Mouse (Mus musculus) embryo, embryonic 9.5 days (tissue): Measurements from ENCODE around the gene Map3k9.

ENCODE experiments used
- DNase-seq: peaks from one replicate; pipeline ENCODE4 v3.0.0-alpha.2; 2017; ENCODE audit errors: extremely low spot score

The Map3k9 gene

DNA sequence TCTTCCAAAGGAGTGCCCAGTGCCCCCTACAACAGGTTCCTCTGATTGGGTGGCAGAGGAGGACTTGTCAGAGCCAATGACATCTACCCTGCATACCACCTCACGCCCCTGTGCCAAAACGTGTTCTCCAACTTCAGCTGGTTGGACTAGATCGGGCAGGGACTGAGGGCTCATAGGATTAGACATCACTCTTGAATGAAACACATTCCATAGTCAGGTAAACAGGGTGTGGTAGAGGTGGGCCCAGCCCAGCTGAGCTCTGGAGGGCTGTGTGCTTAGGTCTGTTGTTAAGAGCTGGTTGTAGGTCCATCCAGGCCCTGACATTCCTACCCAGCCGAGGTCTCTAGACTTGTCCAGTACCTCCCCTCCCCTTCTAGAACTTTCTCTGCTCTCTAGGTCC, 68.4 kb downstream of the Map3k9 start:
- no peak for DNase-seq

DNA sequence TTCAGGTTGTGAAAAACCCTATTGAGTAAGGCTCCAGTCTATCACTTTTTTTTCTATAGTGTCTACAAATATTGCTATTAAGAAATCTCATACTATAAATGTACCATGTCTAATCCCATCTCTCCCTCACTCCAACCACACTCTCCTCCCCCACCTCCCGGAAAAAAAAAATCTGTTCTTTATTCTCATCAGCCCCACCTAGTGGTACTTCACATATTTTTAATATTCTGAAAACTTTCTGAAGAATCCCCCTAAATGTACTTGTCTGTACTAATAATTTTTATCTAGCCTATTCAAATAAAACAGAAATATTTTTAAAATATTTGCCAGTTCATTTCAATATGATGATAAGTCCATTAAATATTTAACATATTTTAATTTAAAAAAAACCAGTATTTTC, 78.1 kb downstream of the Map3k9 start:
- no peak for DNase-seq

DNA sequence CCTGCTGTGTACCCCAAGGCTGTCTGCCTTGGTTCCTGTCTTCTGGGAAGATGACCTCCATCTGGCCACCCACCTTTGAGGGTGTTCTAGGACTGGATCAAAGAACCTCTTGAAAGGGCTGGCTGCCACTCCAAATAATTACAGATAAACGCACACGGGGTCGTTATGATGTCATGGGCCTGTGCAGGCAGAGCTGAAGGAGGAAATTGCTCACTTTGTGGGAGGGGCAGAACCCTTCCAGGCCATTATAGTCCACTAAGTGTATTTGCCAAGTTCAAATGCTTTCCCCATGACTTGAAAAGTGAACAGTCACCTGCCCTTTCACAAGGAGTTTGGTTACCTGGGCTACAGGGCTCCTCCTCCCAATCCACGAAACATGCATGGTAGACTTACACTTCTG, 83.0 kb downstream of the Map3k9 start:
- no peak for DNase-seq

DNA sequence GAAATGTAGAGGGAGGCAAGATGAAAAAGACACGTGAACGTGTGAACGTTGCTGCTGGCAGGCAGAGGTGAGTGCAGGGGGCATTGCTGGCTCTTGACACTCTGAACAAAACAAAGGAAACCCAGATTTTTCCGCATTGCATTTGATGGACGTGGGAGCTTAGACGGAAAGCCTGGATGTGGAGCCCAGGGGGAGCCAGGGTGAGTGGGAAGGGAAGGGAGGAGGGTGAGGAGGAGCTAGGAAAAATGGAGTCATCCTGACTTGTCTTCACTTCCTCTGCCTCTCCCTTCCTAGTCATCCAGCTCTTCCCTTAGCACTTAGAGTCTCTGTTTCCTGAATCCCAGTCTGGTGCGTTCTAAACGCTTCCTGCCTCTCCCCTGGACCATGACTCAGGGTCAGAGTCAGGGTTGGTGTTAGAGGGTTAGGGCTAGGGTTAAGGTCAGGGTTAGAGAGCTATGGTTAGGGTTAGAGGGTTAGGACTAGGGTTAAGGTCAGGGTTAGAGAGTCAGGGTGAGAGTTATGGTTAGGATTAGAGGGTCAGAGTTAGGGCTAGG, 89.7 kb downstream of the Map3k9 start:
- no peak for DNase-seq

DNA sequence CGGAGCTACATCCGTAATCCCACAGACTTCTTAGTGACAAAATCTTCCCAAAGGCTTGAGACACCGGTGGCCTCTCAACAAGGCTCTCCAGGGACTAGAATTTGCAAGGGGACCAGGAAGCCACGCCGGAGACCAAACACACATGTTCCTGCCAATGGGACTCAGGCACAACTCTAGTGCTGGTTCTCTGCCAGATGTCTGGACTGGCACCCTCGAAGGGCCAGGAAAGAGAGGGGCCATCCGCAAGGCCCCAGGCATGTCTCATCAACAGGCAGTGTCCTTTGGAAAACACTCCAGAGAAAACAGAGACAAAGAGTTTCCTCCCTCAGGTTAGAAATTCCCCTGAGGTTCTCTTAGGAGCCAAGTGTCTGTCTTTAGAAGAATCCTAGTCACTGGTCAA, 90.2 kb downstream of the Map3k9 start:
- no peak for DNase-seq

DNA sequence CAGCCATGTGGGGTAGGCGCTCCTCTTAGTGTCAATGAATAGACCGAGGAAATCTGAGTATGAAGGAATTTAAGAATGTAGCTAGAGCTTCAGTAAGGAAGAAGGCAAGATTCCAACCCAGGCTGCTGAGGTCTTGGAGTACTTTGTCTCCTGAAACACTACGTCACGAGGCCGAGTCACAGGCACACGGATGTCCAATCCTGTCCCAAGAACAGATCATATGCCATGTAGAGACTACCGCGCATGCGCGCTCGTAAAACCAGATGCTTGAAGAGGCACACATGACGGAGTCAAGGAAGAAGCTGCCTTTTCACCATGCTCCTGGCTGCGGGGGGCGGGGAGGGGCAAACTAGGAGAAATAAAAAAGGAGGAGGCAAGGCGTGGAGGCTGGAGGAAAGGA, 90.9 kb downstream of the Map3k9 start:
- DNase-seq, result no peak

DNA sequence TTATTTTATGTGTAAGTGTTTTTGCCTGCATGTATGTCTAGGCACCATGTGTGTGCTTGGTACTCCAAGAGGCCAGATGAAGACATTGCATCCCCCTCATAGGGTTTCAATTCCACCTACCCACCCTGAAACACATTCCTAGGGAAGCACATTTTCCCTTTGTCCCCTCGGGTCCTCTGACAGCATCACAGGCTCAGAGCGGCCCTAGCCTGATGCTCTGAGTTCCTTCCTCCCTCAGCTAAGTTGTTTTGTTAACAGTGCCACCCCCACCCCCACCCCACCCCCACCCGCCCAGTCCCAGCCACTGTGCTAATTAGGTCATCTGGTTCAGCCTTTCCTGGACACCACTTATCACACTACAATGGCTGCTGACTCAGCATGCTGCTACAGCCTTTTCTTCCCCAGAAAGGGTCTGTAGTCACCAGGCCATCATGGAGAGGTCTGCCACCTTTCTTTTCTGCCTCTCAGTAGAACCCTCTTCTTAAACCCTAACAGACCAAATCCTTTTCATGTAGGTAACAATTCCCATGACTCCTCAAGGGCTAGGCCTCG, 91.4 kb downstream of the Map3k9 start:
- no peak for DNase-seq

DNA sequence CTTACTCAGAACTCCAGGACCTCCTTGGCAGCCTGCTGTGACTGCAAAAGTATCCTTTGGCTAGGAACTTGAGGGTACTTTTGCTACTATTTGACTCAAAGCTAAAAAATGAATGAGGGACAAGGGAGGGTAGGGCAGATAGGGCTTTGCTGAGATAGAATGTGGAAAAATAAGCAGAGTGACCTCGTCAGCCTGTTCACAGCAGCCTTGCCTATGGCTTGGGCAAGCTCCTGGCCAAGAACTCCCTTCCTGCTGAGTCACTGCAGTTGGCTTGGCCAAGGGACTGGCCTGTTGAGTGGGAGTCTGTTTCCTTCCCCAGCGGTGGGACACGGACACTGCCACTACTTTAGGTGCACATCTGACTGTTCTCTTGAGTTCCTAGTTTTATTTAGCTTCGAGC, 92.4 kb downstream of the Map3k9 start:
- no peak for DNase-seq

DNA sequence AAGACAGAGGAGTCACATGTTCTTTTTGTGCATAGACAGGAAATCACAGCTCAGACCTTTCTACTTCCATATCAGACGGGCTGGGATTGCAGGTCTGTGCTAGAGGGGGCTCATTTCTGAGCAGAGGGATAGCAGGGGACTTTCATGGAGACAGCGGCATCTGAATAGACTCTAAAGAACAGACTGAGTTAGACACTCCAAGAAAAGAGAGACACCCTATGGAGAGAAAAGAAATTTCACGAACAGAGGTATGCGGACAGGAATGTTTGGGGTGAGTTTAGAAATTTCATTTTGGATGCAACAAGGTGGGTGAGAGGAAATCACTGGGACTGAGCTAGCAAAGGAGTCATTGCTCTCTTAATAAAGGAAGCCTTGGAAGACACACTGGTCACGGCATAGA, 93.1 kb downstream of the Map3k9 start:
- no peak for DNase-seq

DNA sequence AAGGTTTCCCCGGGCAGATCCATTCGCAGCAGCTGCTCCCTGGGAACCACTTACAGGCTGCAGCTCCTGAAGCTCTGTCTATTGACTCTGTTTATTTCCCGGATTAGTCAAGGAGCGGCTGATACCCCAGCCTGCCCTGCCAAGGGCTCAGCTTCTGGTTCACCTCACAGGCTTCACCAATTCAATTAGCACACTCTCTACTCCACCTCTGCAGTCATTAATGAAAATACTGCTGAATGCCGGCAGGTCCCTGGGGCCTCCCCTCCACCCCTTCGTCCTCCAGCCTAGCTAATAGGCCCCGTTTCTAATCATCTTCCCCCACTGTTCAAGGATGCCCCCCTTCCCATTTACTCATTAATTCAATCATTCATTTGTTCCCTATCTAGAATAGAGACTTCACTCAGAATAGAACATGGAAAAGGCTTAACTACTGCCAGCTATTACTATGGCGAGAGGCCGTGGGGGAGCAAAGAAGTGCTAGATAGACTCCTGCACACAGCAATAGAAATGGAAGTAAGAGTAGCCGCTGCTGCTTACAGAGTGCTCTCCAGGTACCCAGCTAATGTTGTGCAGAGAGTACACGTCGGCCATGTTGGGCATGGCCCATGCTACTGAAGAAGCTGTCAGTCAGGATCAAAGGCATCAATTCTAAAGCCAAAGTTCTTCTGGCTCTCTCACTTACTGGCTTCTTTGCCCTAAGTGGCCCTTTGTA, 94.4 kb downstream of the Map3k9 start:
- DNase-seq, result no peak

DNA sequence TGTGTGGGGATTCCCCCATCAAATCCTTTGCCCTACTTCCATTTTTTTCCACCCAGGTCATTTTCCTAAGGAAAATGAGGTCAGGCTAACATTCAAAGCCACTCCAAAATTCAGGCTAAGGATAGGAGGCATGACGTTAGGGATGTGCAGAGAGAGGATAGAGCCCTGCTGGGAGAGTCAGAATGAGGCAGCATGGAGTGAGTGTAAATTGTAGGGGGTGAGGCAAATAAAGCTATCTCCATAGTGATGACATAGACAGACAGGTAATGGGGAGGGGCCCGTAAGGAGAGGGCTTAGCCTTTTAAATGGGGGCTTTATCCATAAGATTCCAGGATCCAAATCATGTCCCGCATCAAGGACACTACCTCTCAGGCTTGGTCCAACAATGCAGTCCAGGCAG, 95.0 kb downstream of the Map3k9 start:
- DNase-seq, result no peak

DNA sequence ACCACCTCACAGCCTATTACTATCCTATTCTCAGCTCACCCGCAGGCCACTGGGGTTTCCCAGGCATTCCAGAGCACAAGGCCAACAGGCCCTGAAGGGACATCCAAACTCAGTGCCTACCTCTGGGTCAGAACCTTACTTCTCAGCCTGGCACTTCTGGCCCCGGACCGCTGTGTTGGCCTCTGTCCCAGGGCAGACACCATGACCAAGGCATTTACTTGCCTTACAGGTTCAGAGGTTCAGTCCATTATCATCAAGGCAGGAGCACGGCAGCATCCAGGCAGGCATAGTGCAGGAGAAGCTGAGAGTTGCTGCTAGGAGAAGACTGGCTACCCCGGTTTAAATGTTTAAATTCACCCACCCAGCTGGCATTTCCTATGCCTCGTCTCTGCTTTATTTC, 96.9 kb downstream of the Map3k9 start:
- DNase-seq, result no peak

DNA sequence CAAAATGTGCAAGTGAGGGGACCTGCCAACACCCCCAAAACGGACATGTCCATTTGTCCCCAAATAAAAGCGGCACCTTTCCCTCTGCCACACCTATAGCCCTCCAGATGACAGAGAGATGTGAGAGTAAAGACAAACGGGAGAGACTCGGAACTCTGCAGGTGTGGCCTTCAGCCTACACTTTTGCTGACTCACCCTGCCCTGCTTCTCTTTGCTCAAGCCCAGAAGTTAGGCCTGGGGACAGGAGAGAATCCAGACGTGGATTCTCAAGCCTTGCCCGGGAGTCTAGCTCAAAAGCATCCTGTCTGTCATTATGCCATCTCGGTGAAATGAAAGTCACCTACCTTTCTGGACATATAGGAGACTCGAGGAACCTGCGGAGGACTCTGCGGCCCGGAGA, 97.6 kb downstream of the Map3k9 start:
- DNase-seq, result no peak

DNA sequence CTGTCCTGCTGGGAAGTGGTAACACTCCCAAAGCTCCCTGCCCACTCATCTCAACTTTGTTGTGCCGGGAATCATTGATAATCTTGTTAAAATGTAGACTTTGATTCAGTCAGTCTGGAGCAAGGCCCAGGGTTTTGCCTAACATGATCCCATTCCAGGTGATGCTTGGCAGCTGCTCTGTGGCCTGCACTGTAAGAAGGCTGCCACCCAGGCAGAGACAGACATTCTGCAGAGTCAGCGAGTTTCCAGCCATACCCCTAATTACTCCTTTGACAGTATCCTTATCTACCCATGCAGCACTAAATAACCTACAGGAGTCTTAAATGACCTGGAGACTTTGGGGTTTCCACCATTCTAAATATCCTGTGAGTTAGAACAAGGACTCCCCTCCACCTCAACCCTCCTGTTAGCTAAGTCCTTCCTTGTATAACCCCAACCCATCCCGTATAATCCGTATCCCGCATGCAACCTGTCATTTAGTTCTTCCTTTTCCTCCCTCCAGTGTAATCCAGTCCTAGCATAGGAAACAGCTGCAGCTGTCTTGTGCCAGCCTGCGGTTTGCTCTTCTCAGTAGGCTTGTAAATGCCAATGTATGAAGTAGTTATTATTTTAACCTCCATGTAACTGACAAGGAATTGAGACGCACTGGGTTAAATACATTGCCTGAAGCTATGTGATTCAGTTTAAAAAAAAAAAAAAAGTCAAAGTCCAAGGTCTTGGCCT, 101.0 kb downstream of the Map3k9 start:
- no peak for DNase-seq

DNA sequence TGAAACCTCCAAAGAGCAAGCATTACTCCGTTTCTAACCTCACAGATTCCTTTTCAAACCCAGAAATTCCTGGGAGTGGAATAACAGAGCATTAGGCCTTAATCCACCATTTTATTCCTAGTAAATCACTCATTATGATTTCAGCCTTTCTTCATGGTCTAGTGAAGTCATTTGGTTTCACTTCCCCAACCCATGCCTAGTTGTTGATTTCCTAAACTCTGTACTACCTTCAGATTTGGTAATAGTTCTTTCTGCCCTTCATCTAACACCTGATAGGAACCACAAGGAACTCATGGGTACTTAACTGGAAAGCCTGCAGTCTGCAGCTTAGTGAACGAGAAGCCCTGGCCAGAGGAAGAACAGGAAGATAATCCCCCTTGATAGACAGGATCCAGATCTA, 105.4 kb downstream of the Map3k9 start:
- DNase-seq, result no peak
